Mouse (Mus musculus) megakaryocyte, embryonic 14.5 days (primary cell): ENCODE data around the gene Heca. TPM values are rescaled to one million over a fixed set of nuclear protein-coding genes. Genes with fewer than 3 reads are reported as not detected.
"Not testable (repeated sequence)": the region's sequence is repeated elsewhere in the genome, so short reads cannot be mapped to it uniquely, and the experiment has no call there.

Source experiments
- H3K27me3 ChIP-seq: replicated peaks from 2 replicates; pipeline ENCODE3; 2012; ENCODE audit warnings: inconsistent platforms
- H3K36me3 ChIP-seq: replicated peaks from 2 replicates; pipeline ENCODE3; 2012; ENCODE audit warnings: low read length, inconsistent platforms, mixed read lengths
- H3K4me1 ChIP-seq: 2 replicates; pipeline ENCODE4 v1.6.1; 2012; ENCODE audit warnings: inconsistent platforms
- H3K4me3 ChIP-seq: replicated peaks from 2 replicates; pipeline ENCODE3; 2012; ENCODE audit warnings: moderate library complexity, mild to moderate bottlenecking, inconsistent platforms
- H3K9me3 ChIP-seq: 2 replicates; pipeline ENCODE4 v1.6.1; 2012; ENCODE audit warnings: inconsistent platforms
- FLI1 ChIP-seq: IDR thresholded peaks from 2 replicates; pipeline ENCODE4 v1.6.1; 2012; ENCODE audit warnings: low read length, inconsistent platforms, mixed read lengths
- GATA1 ChIP-seq: IDR thresholded peaks from 3 replicates; pipeline ENCODE4 v1.6.1; 2012; ENCODE audit warnings: mixed read lengths, low read length, inconsistent platforms, borderline replicate concordance
- polyA plus RNA-seq: library from polyadenylated mRNA; stranded (reverse); fragments of >175 nt; gene quantifications from 2 replicates; pipeline ENCODE4 v1.2.3, GENCODE M21; 2012; ENCODE audit warnings: low replicate concordance; ENCODE audit not compliant: insufficient read depth

Gene Heca
- polyA plus RNA-seq = 2.2 and 4.0 TPM in 2 replicates

DNA sequence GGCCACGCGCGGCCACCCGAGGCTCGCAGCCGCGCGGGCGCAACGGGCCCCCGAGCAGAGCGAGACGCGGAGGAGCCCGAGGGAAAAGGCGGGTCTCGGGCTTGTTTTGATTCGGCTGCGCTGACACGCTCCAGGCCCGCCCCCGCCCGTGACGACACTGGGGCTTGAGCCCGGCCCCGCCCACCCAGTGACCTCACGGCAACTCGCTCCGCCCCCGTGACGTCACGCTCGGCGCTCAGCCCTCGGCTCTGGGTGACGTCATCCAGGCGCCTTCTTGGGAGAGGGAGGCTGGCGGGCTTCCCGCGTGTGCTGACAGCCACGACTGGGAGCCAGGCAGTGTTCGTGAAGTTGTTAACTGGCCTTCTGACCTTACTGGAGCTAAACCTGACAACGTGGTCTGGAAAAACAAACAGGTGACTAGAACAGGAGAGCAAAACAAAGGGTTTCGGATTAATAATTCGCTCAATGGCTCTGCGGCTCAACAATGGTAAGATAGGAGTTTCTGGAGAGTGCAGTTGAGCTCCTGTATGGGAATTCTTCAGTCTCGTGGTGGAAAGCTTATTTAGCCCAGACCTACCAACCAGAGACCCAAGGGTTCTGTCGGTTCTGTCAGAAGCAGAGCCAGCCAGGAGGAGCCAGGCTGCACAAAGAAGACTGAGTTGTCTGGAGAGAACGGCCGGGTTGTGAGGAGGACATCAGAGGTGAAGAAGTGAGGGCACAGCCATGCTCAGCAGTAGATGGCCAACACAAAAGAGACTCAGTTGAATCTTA lies at the start of gene Heca:
Heca (minus strand) TSS at position 108 of the 771 bp plus-strand sequence.
- Histone ChIP-seq H3K4me1 (peaks cover 11% of the 10 kb centered on the region; the same call in 1 of the 2 replicates), H3K4me3 (peak within 1 kb of the TSS; percentile 94), H3K27me3 (no peaks in the 10 kb centered on the region), H3K36me3 (peaks cover 11% of the 10 kb centered on the region), H3K9me3 (peaks cover 9% of the 10 kb centered on the region)
- TF ChIP-seq FLI1 (no peak), GATA1 (no peak)

DNA sequence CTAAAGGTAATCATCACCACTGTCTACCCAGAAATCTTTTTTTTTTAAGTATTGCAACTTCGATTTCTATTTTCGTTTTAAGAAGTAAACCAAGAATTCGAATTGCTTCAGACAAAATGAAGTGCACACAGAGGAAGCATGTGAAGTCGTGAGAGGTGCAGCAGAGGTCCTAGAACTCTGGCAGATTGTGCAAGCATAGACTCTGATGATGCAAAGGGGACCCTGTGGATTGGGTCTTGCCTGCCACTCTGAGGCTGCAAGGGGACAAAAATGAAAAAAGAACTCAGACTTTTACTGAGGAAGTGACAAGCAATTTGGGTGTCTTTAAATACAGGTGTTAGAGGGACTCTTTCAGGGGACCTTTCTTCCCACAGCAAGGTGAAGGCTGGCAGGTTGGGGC lies 42.7 kb upstream of the Heca start:
- H3K4me1 ChIP-seq = 0 out of 2 replicates have a peak, but pooled peaks cover 3% of the 10 kb centered on the region
- H3K4me3 ChIP-seq = no peak overlapping the region
- TF ChIP-seq FLI1 = no peak
- TF ChIP-seq GATA1 = no peak
- no peaks in the 10 kb centered on the region for H3K27me3 ChIP-seq
- 0 out of 2 replicates have a peak, but pooled peaks cover 6% of the 10 kb centered on the region for H3K9me3 ChIP-seq
- H3K36me3 ChIP-seq = no peaks in the 10 kb centered on the region

DNA sequence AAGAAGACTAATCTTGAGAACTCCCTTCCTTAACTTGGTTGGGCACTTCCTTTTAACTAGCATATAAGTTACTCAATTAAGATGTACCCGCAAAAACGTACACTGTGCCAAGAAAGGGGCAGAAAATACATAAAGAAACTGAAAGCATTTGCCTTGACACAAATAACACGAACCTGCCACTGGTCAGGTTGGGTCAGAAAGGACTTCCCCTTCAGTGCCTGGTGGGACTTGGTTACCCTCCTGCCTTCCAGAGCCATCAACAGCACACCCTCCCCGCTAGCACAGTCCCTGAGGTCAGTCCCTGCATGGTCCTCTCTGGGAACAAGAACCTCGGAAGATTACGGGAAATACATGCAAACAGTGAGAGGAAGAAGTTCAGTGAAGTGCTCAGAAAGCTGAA lies 41.3 kb upstream of the Heca start:
- no peaks in the 10 kb centered on the region for H3K36me3 ChIP-seq
- no peaks in the 10 kb centered on the region for H3K27me3 ChIP-seq
- H3K4me1 ChIP-seq = 0 out of 2 replicates have a peak, but pooled peaks cover 3% of the 10 kb centered on the region
- no peak for TF ChIP-seq GATA1
- no peak for TF ChIP-seq FLI1
- peak overlapping the region; percentile 78 for H3K4me3 ChIP-seq
- H3K9me3 ChIP-seq = 0 out of 2 replicates have a peak, but pooled peaks cover 6% of the 10 kb centered on the region

DNA sequence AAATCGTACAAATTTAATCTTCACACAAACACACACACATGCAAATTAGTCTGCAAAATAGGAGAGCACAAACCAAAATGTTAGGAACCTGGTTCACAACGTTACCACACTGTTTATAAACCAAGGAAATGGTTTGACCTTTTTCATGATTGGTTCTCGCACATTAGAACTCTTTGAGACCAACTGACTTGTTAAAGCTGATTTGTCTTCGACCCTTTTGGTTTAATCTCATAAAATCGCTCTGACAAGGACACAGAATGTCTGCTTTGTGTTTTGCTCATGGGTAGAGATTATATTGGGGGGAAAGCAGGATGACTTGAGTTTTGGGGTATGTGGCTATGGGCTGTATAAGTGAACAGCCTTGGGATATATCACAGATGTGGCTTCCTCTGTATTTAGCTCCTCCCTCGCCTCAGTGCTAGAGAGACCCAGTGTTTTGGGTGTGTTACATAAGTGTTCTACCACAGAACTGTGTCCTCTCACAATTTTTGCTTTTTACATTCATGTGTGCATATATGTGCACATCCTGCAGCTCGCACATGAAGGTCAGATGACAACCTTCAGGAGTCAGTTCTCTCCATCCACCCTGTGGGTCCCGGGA lies 40.1 kb upstream of the Heca start:
- 0 out of 2 replicates have a peak, but pooled peaks cover 6% of the 10 kb centered on the region for H3K9me3 ChIP-seq
- no peaks in the 10 kb centered on the region for H3K36me3 ChIP-seq
- H3K4me3 ChIP-seq = no peak overlapping the region
- 0 out of 2 replicates have a peak, but pooled peaks cover 3% of the 10 kb centered on the region for H3K4me1 ChIP-seq
- TF ChIP-seq FLI1 = no peak
- TF ChIP-seq GATA1 = no peak
- H3K27me3 ChIP-seq = no peaks in the 10 kb centered on the region

- H3K36me3 ChIP-seq = no peaks in the 10 kb centered on the region
- no peaks in the 10 kb centered on the region for H3K9me3 ChIP-seq
- no peak overlapping the region for H3K4me3 ChIP-seq
- H3K27me3 ChIP-seq = no peaks in the 10 kb centered on the region
- no peak for TF ChIP-seq GATA1
- no peak for TF ChIP-seq FLI1
- H3K4me1 ChIP-seq = 0 out of 2 replicates have a peak, but pooled peaks cover 3% of the 10 kb centered on the region
These were observed 35.4 kb upstream of the Heca start for GRCm38 (mm10) chr10:17983313-17983712.

DNA sequence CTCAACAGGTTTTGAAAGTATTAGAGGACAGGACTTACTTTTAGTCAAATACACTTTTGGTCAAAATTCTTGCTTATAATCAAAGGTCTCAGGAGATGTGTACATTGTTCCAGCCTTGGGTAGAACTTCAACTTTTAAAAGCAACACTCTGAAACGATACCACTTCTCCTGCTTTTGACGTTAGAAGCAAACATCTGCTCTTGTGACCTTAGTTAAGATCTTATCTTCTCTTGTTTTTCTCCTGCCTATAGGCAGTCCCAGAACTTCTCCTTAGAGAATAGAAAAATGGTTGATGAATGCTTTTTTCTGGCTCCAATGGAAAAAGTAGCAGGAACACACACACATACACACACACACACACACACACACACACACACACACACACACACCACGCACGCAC lies 18.2 kb upstream of the Heca start:
- no peak overlapping the region for H3K4me3 ChIP-seq
- no peak for TF ChIP-seq FLI1
- no peak for TF ChIP-seq GATA1
- H3K36me3 ChIP-seq = peaks cover 3% of the 10 kb centered on the region
- H3K4me1 ChIP-seq = peaks cover 12% of the 10 kb centered on the region
- no peaks in the 10 kb centered on the region for H3K27me3 ChIP-seq
- peaks cover 7% of the 10 kb centered on the region; the same call in 1 of the 2 replicates for H3K9me3 ChIP-seq

DNA sequence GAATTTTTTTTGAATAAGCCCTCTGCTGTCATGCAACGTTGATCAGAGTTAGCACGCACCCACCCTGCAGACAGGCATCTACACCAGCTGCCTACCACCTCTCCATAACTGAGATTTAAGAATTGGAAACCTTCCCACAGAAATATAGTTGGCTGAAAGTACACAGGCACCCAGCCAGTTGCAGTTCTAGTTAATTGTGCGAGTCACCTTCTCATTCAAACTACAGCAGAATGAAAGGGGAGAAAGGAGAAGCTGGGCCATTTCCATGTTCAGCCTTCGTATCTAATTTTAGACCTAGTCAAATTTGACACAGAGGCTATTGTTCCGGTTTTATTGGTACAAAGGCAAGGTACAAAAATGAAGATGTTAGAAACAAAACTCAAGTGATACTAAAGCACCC lies 2.9 kb upstream of the Heca start:
- Histone ChIP-seq H3K9me3 (peaks cover 20% of the 10 kb centered on the region), H3K4me3 (no peak overlapping the region), H3K27me3 (no peaks in the 10 kb centered on the region), H3K4me1 (peaks cover 11% of the 10 kb centered on the region; the same call in 1 of the 2 replicates), H3K36me3 (peaks cover 12% of the 10 kb centered on the region)
- TF ChIP-seq GATA1 (no peak), FLI1 (no peak)

GRCm38 (mm10) chr10:17947175-17947906 lies 526 bp downstream of the Heca start:
- Histone ChIP-seq H3K27me3 (no peaks in the 10 kb centered on the region), H3K4me1 (peaks cover 11% of the 10 kb centered on the region; the same call in 1 of the 2 replicates)

DNA sequence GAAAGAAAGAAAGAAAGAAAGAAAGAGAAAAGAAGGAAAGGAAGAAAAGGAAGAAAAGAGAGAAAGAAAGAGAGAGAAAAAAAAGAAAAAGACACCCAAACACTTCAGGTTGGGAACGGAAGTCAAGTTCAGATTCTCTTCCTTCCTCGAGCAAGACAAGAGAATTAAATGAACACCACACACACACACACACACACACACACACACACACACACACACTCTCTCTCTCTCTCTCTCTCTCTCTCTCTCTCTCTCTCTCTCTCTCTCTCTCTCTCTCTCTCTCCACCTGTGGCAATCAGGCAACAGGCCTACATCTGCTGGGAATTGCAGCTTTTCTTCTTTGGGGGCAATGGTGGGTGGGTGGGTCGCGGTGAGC lies 1.1 kb downstream of the Heca start:
- peaks cover 16% of the 10 kb centered on the region for H3K36me3 ChIP-seq
- H3K4me3 ChIP-seq = peak overlapping the region; percentile 94
- H3K27me3 ChIP-seq, H3K9me3 ChIP-seq: not testable (repeated sequence)
- peaks cover 11% of the 10 kb centered on the region; the same call in 1 of the 2 replicates for H3K4me1 ChIP-seq

More at GRCm38 (mm10) chr10:17947175-17947906, 526 bp downstream of the Heca start:
- Histone ChIP-seq H3K9me3 (peaks cover 8% of the 10 kb centered on the region), H3K4me3 (peak overlapping the region; percentile 94), H3K36me3 (peaks cover 17% of the 10 kb centered on the region)
- TF ChIP-seq GATA1 (no peak), FLI1 (no peak)

GRCm38 (mm10) chr10:17946046-17946445 lies 1.8 kb downstream of the Heca start:
- Histone ChIP-seq H3K9me3 (no peaks in the 10 kb centered on the region), H3K36me3 (peaks cover 18% of the 10 kb centered on the region), H3K27me3 (no peaks in the 10 kb centered on the region), H3K4me1 (peaks cover 11% of the 10 kb centered on the region; the same call in 1 of the 2 replicates), H3K4me3 (no peak overlapping the region)
- TF ChIP-seq FLI1 (no peak), GATA1 (no peak)
